Mouse (Mus musculus) stomach, embryonic 16.5 days (tissue): ENCODE measurements around the gene Hoxb2. TPM values are rescaled to one million over a fixed set of nuclear protein-coding genes. Genes with fewer than 3 reads are reported as not detected.

Experiments used
- ATAC-seq: fragments of 200-750 bp; cut with Nextera tagmentation; 2 replicates; pipeline ENCODE4 v1.8.0; 2017; ENCODE audit warnings: moderate number of reproducible peaks, moderate TSS enrichment; ENCODE audit not compliant: insufficient read depth, low FRiP score
- H3K27ac ChIP-seq: fragments of 300-500 bp; sonication (generic); 2 replicates; pipeline ENCODE4 v1.5.1; 2014; ENCODE audit warnings: low read length
- H3K27me3 ChIP-seq: fragments of 300-500 bp; sonication (generic); 2 replicates; pipeline ENCODE4 v1.6.1; 2014; ENCODE audit warnings: low read length, control low read depth, mixed read lengths; ENCODE audit not compliant: control insufficient read depth, insufficient read depth
- H3K36me3 ChIP-seq: fragments of 300-500 bp; sonication (generic); 2 replicates; pipeline ENCODE4 v1.6.1; 2014; ENCODE audit warnings: low read length; ENCODE audit not compliant: control insufficient read depth, insufficient read depth
- H3K4me1 ChIP-seq: fragments of 300-500 bp; sonication (generic); 2 replicates; pipeline ENCODE4 v1.6.1; 2014; ENCODE audit warnings: low read length, control low read depth, mixed read lengths; ENCODE audit not compliant: control insufficient read depth, insufficient read depth
- H3K4me2 ChIP-seq: fragments of 300-500 bp; sonication (generic); 2 replicates; pipeline ENCODE4 v1.6.1; 2014; ENCODE audit warnings: low read depth, low read length, mixed read lengths
- H3K4me3 ChIP-seq: fragments of 300-500 bp; sonication (generic); replicated peaks from 2 replicates; pipeline ENCODE4 v1.5.1; 2014; ENCODE audit warnings: mild to moderate bottlenecking, low read length
- H3K9ac ChIP-seq: fragments of 300-500 bp; sonication (generic); 2 replicates; pipeline ENCODE4 v1.6.1; 2014; ENCODE audit warnings: low read length
- H3K9me3 ChIP-seq: fragments of 300-500 bp; sonication (generic); replicated peaks from 2 replicates; pipeline ENCODE4 v1.6.1; 2016; ENCODE audit warnings: low read length, control low read depth; ENCODE audit not compliant: control insufficient read depth
- WGBS: fragments of 180-500 bp; shearing (Covaris S2); extraction: QIAGEN DNeasy Blood & Tissue Kit; methylation state at CpG from one replicate; pipeline ENCODE4 v1.1.7; 2014; 5-methylcytosine and 5-hydroxymethylcytosine counted together
- polyA plus RNA-seq: library from polyadenylated mRNA; unstranded; fragments of >200 nt; fragmentation: Nextera tagmentation; extraction: Ambion mirVana; gene quantifications from 2 replicates; pipeline ENCODE4 v1.2.1, GENCODE M21; 2015

The Hoxb2 gene
- polyA plus RNA-seq, 1 experiment from 2014 or later = 11.5 TPM

DNA sequence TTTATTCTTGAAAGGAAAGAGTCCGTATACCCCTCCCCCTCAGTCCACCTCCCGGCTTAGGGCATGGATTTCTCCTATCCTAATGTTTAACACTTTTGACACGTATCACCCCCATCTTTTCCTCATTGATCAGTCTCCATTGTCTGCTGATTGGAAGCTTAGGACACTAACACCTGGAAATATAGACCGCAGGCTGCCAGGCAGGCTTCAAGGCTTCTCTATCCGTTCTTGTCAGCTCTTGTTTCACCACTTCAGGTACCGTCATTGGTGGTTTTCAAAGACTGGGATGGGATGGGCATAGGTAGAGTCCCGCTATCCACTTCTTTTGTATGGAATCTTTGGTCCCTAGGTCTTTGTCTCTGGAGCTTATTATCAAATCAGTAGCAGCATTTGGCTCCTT, 23.2 kb upstream of the Hoxb2 start:
- H3K4me3 ChIP-seq = peak overlapping the region; percentile 63
- no peaks in the 10 kb centered on the region for H3K36me3 ChIP-seq
- H3K4me2 ChIP-seq = peak overlapping the region; percentile 65
- H3K27me3 ChIP-seq = peaks cover 5% of the 10 kb centered on the region; the same call in 1 of the 2 replicates
- H3K27ac ChIP-seq = peak overlapping the region; percentile 98
- 22% methylated on average over 7 of the region's 7 CpGs for WGBS
- no peaks in the 10 kb centered on the region for H3K9me3 ChIP-seq
- H3K9ac ChIP-seq = peak overlapping the region; percentile 84
- H3K4me1 ChIP-seq = peaks cover 25% of the 10 kb centered on the region
- ATAC-seq = no peak

DNA sequence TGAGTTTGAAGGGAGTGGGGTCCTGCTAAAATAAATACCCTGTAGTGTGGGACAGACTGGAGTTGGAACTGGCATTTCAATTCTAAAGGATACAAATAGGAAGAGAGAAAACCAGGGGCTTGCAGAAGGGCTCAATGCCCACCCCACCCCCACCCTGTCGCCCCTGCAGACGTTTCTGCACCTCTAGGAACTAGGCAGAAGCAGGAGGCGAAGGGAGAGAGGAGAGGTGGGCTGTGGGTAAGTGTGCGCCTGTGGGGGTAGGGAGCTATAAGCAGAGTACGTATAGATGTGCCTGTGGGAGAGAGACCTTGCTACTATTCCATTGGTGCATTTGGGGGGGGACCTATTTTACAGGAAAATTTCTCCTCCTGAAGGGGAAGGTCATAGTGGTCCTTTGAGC, 22.6 kb upstream of the Hoxb2 start:
- Histone ChIP-seq H3K9me3 (no peaks in the 10 kb centered on the region), H3K9ac (peak overlapping the region; percentile 84), H3K27ac (peak overlapping the region; percentile 98), H3K36me3 (no peaks in the 10 kb centered on the region), H3K27me3 (peaks cover 5% of the 10 kb centered on the region; the same call in 1 of the 2 replicates), H3K4me1 (peaks cover 27% of the 10 kb centered on the region), H3K4me3 (peak overlapping the region; percentile 63), H3K4me2 (peak overlapping the region; percentile 65)
- ATAC-seq = no peak
- 14% methylated on average over 5 of the region's 5 CpGs for WGBS

DNA sequence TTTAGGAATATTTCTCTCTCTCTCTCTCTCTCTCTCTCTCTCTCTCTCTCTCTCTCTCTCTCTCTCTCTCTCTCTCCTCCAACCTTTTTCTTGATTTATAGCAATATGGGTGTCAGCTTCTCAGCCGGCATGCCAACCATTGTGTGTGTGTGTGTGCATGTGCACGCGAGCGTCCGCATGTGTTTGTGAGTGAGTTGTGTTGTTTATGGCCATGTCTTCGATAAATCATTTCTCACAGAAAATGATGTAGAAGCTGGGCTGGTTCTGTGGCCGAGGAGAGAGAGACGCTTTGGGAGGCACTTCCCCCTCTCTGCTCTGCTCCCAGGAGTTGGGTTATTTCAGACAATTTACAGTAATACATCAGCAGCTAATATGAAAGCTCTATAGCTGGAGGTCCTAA, 21.7 kb upstream of the Hoxb2 start:
- no peak for ATAC-seq
- peak overlapping the region; percentile 63 for H3K4me3 ChIP-seq
- peak overlapping the region; percentile 98 for H3K27ac ChIP-seq
- H3K36me3 ChIP-seq = no peaks in the 10 kb centered on the region
- WGBS = 22% methylated on average over 8 of the region's 8 CpGs
- H3K4me2 ChIP-seq = peak overlapping the region; percentile 65
- peaks cover 27% of the 10 kb centered on the region for H3K4me1 ChIP-seq
- no peaks in the 10 kb centered on the region for H3K9me3 ChIP-seq
- H3K9ac ChIP-seq = peak overlapping the region; percentile 61; the same call in 1 of the 2 replicates
- peaks cover 5% of the 10 kb centered on the region; the same call in 1 of the 2 replicates for H3K27me3 ChIP-seq

DNA sequence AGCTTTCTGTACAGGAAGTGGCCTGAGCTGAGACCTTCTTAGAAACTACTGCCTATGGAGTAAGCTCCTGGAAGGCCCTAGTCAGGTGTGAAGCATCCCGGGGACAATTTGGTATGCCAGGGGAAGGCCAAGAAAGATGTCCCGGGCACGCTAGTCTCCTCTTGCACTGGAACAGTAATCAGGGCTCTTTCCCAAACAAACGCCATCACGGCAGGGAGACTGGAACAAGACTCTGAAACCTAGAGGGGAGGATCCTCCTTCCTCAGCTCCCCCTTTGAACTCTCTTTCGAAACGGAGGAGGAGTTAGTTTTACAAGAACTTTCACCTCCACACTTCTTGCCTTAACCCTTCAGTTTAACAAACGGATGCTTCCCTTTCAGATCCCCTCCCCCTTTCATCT, 18.2 kb upstream of the Hoxb2 start:
- peak overlapping the region; percentile 52 for H3K4me3 ChIP-seq
- no peaks in the 10 kb centered on the region for H3K36me3 ChIP-seq
- H3K27me3 ChIP-seq = no peaks in the 10 kb centered on the region
- no peak for ATAC-seq
- 7% methylated on average over 8 of the region's 8 CpGs for WGBS
- peak overlapping the region; percentile 54 for H3K4me2 ChIP-seq
- H3K9me3 ChIP-seq = no peaks in the 10 kb centered on the region
- H3K4me1 ChIP-seq = peaks cover 40% of the 10 kb centered on the region
- H3K27ac ChIP-seq = peak overlapping the region; percentile 94
- H3K9ac ChIP-seq = peak overlapping the region; percentile 82

DNA sequence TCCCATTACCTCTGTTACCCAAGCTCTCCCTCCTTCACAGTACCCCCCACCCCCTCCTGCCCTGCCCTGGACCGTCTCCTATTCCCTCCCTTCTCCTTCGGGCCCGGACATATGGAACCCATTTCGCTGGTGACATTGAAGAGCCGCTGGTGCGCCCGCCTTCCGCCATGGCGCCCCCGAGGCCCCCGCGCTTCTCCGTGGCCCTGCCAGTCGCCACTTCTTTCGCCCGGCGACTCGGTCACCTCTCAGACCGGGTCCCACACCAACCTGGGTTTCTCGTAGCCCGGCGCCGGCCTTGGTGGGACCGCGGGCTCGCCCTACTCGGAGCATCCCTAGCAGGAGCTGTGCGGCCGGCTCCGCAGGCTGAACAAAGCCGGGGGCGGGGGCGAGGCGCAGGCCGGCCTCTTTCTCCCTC, 17.7 kb upstream of the Hoxb2 start:
- WGBS = 9% methylated on average over 35 of the region's 35 CpGs
- Histone ChIP-seq H3K4me3 (peak overlapping the region; percentile 52), H3K27ac (peak overlapping the region; percentile 94), H3K27me3 (no peaks in the 10 kb centered on the region), H3K9me3 (no peaks in the 10 kb centered on the region), H3K4me1 (peaks cover 36% of the 10 kb centered on the region), H3K4me2 (peak overlapping the region; percentile 54), H3K9ac (peak overlapping the region; percentile 82), H3K36me3 (no peaks in the 10 kb centered on the region)
- peak; percentile 42; the same call in 1 of the 2 replicates for ATAC-seq

DNA sequence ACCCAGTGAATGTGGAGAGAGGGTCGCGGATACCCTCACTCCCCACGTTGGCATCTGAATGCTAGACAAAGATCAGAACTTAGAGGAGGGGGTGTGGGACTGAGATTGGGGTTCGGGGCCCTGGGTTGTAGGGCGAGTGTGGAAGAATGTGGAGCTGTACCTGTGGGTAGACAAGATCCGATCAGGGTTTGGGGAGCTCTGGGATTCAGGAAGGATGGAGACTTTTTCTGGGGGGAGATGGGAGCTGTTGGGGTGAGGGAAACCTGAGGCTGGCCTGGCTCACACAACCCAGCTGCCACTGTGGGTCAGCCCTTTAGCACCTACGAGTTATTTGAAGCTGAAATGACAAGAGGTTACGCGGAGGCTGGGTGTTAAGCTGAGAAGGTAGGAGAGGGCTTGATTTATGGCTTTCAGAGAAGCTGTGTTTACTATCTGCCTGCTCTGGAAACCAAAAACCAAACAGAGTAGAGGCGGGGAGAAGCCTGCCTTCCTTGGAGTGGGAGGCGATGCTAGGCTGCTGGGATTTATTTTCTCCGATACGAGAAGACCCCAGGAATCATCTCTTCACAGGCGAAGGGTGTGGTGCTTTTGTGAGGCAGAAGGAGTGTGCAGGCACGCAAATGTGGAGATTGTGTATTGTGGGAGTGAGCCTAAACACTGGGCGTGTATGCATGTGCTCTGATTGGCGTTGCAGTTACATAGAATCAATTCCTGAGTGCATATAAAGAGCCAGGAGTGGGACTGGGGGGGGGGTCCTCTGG, 16.9 kb upstream of the Hoxb2 start:
- 11% methylated on average over 17 of the region's 17 CpGs for WGBS
- Histone ChIP-seq H3K9me3 (no peaks in the 10 kb centered on the region), H3K4me2 (peak overlapping the region; percentile 54), H3K4me3 (peak overlapping the region; percentile 52), H3K36me3 (no peaks in the 10 kb centered on the region), H3K4me1 (peaks cover 41% of the 10 kb centered on the region), H3K27ac (peak overlapping the region; percentile 94), H3K9ac (peak overlapping the region; percentile 82), H3K27me3 (no peaks in the 10 kb centered on the region)
- peak; percentile 22; the same call in 1 of the 2 replicates for ATAC-seq

DNA sequence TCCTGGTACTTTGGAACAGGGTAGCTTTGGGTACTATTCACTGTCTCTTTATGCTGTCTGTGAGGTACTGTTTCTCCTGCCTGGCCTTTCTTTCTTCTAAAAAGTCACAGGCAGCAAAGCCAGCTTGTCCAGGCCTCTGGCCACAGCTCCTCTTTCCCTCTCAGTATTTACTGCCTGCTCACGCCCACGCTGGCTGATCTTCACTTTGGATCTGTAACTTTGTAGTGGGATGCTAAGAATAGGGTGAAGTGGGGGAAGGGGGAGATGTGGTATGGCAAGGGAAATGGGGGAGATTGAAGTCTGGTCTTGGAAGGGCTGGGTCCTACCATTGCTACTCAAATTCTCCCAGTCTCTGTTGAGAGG, 16.3 kb upstream of the Hoxb2 start:
- peak overlapping the region; percentile 94 for H3K27ac ChIP-seq
- no peaks in the 10 kb centered on the region for H3K9me3 ChIP-seq
- 23% methylated on average over 2 of the region's 2 CpGs for WGBS
- peak overlapping the region; percentile 82 for H3K9ac ChIP-seq
- peaks cover 47% of the 10 kb centered on the region for H3K4me1 ChIP-seq
- peak overlapping the region; percentile 54 for H3K4me2 ChIP-seq
- H3K36me3 ChIP-seq = no peaks in the 10 kb centered on the region
- no peak; the same call in 1 of the 2 replicates for ATAC-seq
- H3K27me3 ChIP-seq = peaks cover 2% of the 10 kb centered on the region
- peak overlapping the region; percentile 52 for H3K4me3 ChIP-seq

DNA sequence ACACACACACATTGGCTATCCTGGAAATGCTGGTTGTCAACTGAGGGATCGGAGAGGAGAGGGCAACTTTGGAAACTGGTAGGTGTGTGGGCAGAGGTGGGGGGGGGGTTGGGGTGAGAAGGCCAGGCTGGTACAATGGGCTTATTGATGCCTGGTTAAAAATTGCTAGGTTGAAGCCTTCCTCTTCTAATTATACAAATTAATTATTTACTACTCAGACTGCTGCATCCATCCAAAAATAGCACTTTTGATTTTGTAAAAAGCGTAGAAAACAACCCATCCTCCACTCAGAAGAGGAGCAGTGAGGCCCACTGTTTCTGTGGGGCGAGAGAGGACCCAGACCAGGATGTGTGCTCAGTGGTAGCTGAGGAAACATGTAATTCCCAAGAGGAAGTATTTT, 15.3 kb upstream of the Hoxb2 start:
- Histone ChIP-seq H3K4me1 (peaks cover 52% of the 10 kb centered on the region), H3K4me2 (peak overlapping the region; percentile 54), H3K4me3 (peak overlapping the region; percentile 52), H3K27ac (peak overlapping the region; percentile 94), H3K9me3 (no peaks in the 10 kb centered on the region), H3K36me3 (no peaks in the 10 kb centered on the region), H3K9ac (peak overlapping the region; percentile 82; the same call in 1 of the 2 replicates), H3K27me3 (peaks cover 7% of the 10 kb centered on the region)
- no peak for ATAC-seq
- 40% methylated on average over 3 of the region's 3 CpGs for whole genome bisulfite sequencing

DNA sequence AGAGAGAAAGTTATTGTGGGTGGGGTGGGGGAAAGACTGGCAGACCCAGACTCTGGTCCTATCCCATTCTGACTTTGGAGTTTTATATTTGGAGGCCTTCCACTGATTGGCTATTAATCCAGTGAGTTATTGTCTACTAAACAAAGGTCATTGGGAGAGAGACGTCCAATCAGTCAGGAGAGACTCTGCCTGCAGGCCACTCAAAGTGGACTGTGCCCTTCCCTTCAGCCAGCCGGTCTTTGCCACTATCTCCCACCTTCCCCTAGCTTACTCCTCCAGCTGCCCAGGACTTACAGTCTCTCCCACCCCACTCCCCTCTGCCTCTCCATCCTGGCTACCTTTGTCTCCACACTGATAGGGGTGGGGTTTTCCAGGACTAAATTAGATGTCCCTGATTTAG, 13.7 kb upstream of the Hoxb2 start:
- Histone ChIP-seq H3K4me3 (no peak overlapping the region), H3K4me1 (peaks cover 42% of the 10 kb centered on the region), H3K27me3 (peaks cover 7% of the 10 kb centered on the region), H3K9me3 (no peaks in the 10 kb centered on the region), H3K27ac (peak overlapping the region; percentile 58; the same call in 1 of the 2 replicates), H3K9ac (peak overlapping the region; percentile 37; the same call in 1 of the 2 replicates), H3K36me3 (no peaks in the 10 kb centered on the region), H3K4me2 (peak overlapping the region; percentile 54)
- WGBS = 22% methylated on average over 2 of the region's 2 CpGs
- ATAC-seq = no peak
